Mouse (Mus musculus) layer of hippocampus, adult 8-10 months (tissue): Measurements from ENCODE around the gene Epop. TPM values are rescaled to one million over a fixed set of nuclear protein-coding genes. Genes with fewer than 3 reads are reported as not detected.

Experiments used
- DNase-seq, 2 experiments: peaks; one replicate each; pipeline ENCODE4 v3.0.0; 2022; ENCODE audit warnings: low spot score in 2 of 2
- total RNA-seq, 4 experiments: library from RNA; stranded (reverse); gene quantifications; 2 replicates each; pipeline ENCODE4 v1.2.4; 2022

The Epop gene
- 10 to 100 TPM; 28.9 to 38.6 (median 33.9) TPM for total RNA-seq

GRCm38 (mm10) chr11:97629576-97629975 lies at the start of gene Epop:
Epop (minus strand) TSS chr11:97629702.
- DNase-seq: peak; percentile 88 to 89

GRCm38 (mm10) chr11:97678301-97678700 lies 48.8 kb upstream of the Epop start:
- DNase-seq: no peak

GRCm38 (mm10) chr11:97677842-97678241 lies 48.3 kb upstream of the Epop start:
- no peak for DNase-seq

DNA sequence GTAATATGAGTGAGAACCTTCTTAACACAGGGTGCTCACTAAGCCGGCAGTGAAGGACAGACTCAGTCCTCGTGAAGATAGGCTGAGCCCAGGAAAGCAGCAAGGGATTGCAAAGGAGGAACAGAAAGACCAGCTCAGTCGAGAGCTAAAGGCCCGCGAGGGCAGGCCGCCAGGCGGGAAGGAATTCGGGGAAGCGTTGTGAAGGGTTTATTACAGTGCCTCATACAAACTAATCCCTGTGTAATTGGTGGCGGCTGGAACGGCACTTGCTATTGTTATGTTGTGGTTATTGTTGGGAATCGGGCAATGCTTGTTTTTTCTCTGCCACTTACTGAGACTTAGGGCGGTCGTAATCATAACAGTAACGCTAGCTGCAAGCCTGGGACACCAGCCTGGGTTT lies 47.9 kb upstream of the Epop start:
- no peak for DNase-seq

- DNase-seq: no peak
Observed at GRCm38 (mm10) chr11:97676050-97676754, 46.7 kb upstream of the Epop start.

DNA sequence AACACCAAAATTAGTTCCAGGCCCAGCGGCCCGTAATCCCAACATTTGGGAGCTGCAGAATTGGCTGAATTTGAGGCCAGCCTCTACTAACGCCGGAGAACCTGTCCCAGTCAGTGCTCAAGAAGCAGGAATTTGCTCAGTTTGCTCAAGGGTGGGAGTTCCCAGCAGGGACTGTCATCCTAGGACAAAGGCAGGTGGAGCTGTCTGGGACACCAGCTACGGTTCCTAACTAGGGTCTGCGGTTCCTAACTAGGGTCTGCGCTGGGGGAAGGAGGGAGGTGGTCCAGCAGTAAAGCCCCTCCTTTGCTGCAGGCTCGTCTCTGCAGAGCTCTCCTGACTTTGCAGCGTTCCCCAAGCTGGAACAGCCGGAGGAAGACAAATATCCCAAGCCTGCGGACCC lies 43.6 kb upstream of the Epop start:
- DNase-seq: no peak

- no peak for DNase-seq
Observed at GRCm38 (mm10) chr11:97671177-97671527, 41.6 kb upstream of the Epop start.

- DNase-seq: no peak
Observed at GRCm38 (mm10) chr11:97670234-97671176, 41.0 kb upstream of the Epop start.

DNA sequence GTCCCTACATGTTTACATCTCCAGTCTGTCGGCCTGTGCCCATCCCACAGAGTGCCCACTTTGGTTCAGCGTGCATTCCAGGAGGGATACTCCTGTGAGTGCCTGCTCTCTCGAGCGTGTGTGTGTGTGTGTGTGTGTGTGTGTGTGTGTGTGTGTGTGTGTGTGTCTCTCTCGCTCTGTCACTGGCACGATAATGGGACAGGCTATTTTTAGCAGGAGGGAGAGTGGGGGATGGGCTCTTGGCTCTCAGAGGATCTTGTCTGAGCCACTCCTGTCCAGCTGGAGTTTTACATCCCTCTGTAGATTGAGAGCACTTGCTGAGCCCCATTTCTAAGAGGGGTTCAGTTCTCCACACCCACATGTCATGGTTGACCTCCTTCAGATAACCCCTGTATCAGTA lies 40.3 kb upstream of the Epop start:
- DNase-seq: peak in 1 of 2 experiments; percentile 49

- DNase-seq: no peak
Observed at GRCm38 (mm10) chr11:97669268-97669667, 39.8 kb upstream of the Epop start.

DNA sequence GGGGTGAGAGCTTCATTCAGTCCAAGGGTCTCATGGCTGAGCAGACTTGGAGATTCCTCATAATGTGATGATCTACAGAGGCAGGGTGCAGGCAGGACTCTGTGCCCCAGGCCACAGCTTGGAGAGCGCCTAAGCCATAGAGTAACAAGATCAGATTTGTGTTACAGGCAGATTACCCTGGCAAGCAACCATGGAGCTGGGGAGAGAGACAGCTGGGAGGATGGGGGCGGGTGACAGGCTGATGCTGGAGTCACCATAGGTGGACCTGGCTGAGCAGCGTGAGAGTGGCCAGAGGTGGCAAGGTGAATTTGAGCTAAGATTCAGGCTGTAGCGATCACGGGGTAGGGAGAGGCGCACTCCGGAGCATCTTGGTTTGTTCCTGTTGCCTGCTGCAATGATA lies 38.7 kb upstream of the Epop start:
- no peak for DNase-seq

DNA sequence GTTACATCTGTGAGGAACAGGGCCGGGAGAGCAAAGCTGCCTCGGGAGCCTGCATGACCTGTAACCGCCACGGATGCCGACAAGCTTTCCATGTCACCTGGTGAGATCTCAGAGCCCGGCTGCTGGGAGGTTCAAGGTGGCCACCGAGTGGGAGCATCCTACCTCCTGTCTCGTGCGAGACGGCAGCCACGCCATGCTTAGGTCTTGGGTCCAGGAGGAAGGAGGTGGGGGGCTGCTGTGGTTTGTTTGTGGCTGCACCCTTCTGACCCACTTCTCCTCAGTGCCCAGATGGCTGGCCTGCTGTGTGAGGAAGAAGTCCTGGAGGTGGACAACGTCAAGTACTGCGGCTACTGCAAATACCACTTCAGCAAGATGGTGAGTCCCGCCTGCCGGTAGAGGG lies 37.3 kb upstream of the Epop start:
- DNase-seq: no peak

DNA sequence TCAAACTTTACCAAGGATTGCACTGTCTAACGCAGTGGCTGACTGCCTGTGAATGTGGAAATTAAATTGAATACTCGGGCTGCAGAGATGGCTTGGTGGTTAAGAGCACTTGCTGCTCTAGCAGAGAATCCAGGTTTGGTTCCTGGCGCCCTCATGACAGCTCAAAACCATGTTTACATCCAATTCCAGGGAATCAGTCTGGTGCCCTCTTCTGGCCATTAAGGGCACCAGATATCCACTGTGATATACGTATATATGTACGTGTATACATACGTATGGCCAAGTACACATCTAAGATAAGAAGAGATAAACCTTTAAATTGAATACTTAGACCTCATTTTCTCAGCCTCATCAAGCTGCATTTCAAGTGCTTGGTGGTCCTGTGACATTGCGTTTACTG lies 36.7 kb upstream of the Epop start:
- no peak for DNase-seq

DNA sequence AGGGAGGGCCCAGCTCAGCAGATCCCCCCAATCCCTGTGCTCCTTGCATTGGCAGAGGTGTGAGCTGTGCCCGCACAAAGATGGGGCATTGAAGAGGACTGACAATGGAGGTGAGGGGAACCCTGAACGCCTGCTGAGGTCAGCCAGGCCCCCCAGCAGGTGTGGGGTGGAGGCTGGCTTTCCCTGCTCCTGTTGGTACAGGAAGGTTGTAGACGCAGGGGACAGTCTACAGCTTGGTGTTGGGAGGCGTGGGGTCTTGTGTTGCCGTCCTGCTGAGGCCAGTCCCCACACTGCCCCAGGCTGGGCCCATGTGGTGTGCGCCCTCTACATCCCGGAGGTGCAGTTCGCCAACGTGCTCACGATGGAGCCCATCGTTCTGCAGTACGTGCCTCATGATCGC lies 35.9 kb upstream of the Epop start:
- no peak for DNase-seq

- no peak for DNase-seq
Observed at GRCm38 (mm10) chr11:97664771-97665240, 35.3 kb upstream of the Epop start.

GRCm38 (mm10) chr11:97664339-97664665 lies 34.8 kb upstream of the Epop start:
- DNase-seq: no peak

- DNase-seq: no peak
Observed at GRCm38 (mm10) chr11:97663528-97664338, 34.2 kb upstream of the Epop start.

GRCm38 (mm10) chr11:97662893-97663527 lies 33.5 kb upstream of the Epop start, which contains the start of gene Mllt6:
Mllt6 (plus strand) TSS chr11:97663414.
- peak in 1 of 2 experiments; percentile 55 for DNase-seq

DNA sequence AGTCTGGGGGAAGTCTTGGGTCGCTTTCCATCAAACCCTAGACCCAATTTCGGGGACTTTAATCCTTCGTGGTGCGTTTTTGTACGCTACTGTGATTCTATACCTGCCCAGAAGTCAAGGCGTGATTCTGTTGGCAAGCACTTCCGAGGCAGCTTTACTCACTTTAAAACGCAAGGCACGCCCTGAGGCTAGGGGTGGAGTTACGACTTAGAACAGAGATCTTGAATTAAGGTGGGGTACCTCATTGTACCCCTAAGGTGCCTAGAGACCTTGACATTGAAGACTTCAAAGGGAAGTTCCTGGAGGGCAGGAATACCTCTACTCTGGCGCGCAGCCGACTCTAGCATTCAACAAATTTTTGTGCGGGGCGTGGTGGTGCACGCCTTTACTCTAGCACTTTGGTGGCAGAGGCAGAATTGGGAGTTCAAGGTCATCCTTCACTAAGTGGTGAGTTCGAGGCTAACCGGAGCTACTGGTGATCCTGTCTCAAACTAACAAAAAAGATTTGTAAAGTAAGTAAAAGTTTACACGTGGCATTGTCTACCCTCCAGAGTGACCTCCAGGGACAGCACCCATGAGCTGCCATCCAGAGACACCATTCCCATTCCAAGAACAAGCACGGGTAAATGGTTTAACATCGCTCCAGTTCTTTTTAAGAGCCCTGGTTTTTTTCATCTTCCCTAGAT lies 32.8 kb upstream of the Epop start:
- DNase-seq: no peak

DNA sequence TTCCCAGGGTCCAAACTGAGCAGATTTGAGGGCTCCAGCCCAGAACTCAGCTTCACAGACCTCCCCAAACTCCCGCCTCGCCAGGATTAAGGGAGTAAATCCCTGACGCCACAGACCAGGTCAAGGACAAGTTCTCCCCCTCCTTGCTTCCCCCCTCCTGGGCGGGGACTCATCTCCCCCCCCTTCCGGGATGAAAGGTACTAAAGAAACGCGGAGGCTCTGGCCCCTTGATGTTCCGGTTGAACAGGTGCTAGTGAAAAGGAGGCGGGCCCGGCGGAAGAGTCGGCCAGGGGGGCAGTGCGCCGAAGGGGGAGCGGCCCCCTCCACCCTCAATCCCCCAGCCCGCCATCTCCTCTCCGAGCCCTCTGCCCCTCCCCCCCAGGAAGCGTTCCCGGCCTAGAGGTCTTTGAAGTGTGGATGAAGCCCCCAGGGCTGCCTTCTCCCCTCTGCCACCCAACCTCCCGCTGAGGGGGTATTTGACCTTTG lies 32.2 kb upstream of the Epop start:
- no peak for DNase-seq
